Mouse (Mus musculus) olfactory bulb, adult 2 months (tissue): ENCODE measurements around the gene Kcna7. TPM values are rescaled to one million over a fixed set of nuclear protein-coding genes. Genes with fewer than 3 reads are reported as not detected.

Experiments
- H3K27ac ChIP-seq: fragments of 200-500 bp; 2 replicates; pipeline ENCODE4 v1.5.1; 2012; ENCODE audit warnings: low read depth, low read length; ENCODE audit not compliant: insufficient read depth
- H3K4me1 ChIP-seq: fragments of 200-500 bp; 2 replicates; pipeline ENCODE4 v1.6.1; 2012; ENCODE audit warnings: low read length; ENCODE audit not compliant: control insufficient read depth, insufficient read depth
- H3K4me3 ChIP-seq: fragments of 200-500 bp; 2 replicates; pipeline ENCODE4 v1.5.1; 2012; ENCODE audit warnings: mild to moderate bottlenecking, low read depth, low read length, moderate library complexity; ENCODE audit not compliant: insufficient read depth
- CTCF ChIP-seq: fragments of 200-500 bp; IDR thresholded peaks from 2 replicates; pipeline ENCODE4 v1.5.1; 2012; ENCODE audit warnings: low read depth, mild to moderate bottlenecking, low read length, moderate library complexity; ENCODE audit not compliant: insufficient read depth
- POLR2A ChIP-seq: fragments of 200-500 bp; IDR thresholded peaks from 2 replicates; pipeline ENCODE4 v1.6.1; 2012; ENCODE audit warnings: mild to moderate bottlenecking, low read depth, low read length, moderate library complexity; ENCODE audit not compliant: insufficient read depth
- WGBS: fragments of 180-500 bp; shearing (Covaris S2); methylation state at CpG from one replicate; pipeline ENCODE4 v1.1.7; 2018; 5-methylcytosine and 5-hydroxymethylcytosine counted together
- polyA plus RNA-seq: library from polyadenylated mRNA; stranded (reverse); fragments of >200 nt; gene quantifications from 2 replicates; pipeline ENCODE4 v1.2.4, GENCODE M21; 2012; ENCODE audit warnings: low replicate concordance; ENCODE audit not compliant: missing spikeins, insufficient read depth, insufficient read length

Kcna7 gene
- polyA plus RNA-seq, 1 experiment: not detected

DNA sequence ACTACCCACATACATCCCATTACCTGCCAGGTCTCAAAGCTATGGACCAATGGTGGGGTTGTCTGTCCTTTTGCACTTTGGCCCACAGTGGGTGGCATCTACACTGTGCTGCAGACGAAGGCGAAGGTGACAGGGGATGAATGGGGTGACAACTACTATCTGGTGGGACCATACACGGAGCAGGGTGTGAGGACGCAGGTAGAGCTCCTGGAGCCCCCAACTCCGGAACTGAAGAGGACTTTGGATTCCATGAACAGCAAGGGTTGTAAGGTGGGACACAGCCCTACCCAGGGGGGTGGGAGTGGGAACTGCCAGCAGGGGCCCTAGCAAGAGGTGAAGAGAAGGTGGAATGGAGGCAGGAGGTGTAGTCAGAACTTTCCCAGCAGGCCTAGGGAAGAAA, 31.0 kb downstream of the Kcna7 start:
- Histone ChIP-seq H3K4me1 (peaks cover 25% of the 10 kb centered on the region), H3K4me3 (no peak overlapping the region), H3K27ac (no peak overlapping the region)
- TF ChIP-seq CTCF (no peak), POLR2A (no peak)
- 92% methylated on average over 5 of the region's 5 CpGs for WGBS

DNA sequence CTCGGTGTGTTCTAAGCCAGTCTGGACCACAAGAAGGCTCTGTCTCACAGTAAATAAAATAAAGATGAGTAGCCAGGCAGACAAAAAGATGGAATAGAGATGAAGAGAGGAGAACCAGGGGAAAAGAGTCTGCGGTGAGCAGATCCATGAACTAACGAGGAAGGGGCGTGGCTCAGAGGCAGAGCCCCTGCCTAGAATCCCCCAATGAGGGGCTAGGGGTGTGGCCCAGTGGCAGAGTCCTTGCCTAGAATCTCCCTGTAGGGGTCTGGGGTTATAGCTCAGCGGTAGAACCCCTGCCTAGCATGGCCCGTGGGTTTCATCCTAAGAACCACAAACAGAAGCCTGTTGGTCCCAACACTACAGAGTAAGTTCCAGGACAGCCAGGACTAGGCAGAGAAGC, 31.6 kb downstream of the Kcna7 start:
- WGBS: 60% methylated on average over 6 of the region's 6 CpGs
- TF ChIP-seq CTCF (no peak), POLR2A (no peak)
- Histone ChIP-seq H3K27ac (no peak overlapping the region), H3K4me1 (peaks cover 25% of the 10 kb centered on the region), H3K4me3 (no peak overlapping the region)

DNA sequence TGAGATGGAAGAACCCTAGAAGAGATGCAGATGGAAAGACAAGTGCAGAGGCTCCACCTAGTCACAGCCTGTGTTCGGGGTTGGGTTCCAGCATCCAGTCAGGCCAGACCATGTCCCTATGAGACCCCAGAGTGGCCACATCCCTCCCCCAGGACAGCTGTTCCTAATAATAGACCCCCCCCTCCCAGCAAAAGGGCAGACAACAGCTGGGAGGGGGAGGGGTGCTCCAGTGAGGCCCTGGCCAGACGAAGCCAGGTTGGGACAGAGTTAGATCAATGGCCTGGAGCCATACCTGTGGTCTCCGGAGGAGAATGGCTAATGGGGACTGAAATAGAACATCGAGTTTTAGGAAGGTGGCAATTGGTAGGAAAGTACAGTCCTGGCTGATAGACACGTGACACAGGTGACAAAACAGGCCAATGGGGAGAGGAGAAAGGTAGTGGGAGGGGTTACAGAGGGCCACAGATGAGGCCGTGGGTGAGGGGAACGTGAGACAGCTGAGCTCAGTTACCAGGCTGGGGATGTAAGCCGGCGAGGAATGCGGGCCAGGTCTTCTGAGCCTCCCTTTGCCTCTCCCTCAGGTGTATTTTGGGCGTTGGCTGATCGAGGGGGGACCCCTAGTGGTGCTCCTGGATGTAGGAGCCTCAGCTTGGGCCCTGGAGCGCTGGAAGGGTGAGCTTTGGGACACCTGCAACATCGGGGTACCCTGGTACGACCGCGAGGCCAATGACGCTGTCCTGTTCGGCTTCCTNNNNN, 32.2 kb downstream of the Kcna7 start, which contains the start of gene Ruvbl2:
Gene Ruvbl2 (minus strand): TSS at position 576 of the 756 bp plus-strand sequence.
- Histone ChIP-seq H3K4me1 (peaks cover 24% of the 10 kb centered on the region), H3K27ac (no peak within 1 kb of the TSS), H3K4me3 (no peak within 1 kb of the TSS)
- WGBS: 40% methylated on average over 19 of the region's 19 CpGs
- TF ChIP-seq CTCF (no peak), POLR2A (no peak)

DNA sequence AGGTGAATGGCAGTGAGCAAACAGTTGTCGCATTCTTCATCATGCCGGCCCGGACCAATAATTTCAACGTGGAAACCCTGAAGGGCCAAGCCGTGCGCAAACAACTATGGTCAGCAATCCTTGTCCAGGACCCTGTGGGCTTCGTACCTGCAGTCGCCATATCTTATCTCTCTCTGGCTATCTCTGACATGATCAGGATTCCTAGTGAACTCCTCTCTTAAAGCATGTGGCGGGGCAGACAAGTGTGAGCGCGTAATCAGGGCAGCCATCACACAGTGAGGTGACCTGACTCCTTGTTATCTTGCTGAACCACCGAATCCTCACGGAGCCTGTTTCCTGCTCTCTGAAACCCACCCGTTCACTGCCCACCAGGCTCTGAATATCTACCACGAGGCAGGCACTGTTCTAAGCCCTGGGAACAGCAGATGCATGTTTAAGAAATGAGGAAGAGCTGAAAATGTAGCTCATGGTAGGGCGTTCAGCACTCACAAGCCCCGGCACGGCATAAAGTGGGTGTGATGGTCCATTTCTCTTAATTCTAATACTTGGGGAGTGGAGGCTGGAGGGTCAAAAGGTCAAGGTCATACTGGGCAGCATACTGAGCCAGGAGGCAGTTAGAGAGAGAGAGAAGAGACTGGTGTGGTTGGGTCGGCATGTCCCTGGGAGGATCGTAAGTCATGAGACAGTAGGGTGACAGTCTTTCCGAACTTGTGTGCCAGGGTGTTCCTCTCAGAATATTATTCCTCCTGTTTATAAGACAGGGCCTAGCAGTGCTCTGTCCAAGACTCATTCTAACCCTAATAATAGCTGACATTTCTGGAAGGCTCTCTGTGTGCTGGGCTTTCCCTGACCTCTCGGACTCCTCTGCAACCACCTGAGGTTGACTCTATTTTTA, 38.3 kb downstream of the Kcna7 start:
- Histone ChIP-seq H3K4me1 (0 out of 2 replicates have a peak, but pooled peaks cover 2% of the 10 kb centered on the region), H3K27ac (no peak overlapping the region), H3K4me3 (no peak overlapping the region)
- no peak for TF ChIP-seq POLR2A
- TF ChIP-seq CTCF: no peak
- WGBS: 92% methylated on average over 22 of the region's 22 CpGs

DNA sequence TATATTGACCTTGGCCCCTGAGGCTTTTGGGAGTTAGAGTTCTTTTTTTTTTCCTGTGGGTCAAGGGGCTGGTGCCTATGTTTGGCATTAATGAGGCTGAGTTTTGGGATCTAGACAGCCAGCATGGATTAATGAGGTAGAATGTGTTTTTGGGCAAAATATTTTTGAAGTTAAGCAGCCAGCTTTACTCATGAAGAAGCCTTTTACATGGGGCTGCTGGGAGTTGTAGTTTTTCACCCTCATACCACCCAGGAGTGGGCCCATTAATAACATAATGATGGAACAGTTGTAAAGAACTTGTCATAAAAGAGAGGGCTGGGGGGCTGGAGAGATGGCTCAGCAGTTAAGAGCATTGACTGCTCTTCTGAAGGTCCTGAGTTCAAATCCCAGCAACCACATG, 41.1 kb downstream of the Kcna7 start:
- Histone ChIP-seq H3K27ac (no peak overlapping the region), H3K4me3 (no peak overlapping the region), H3K4me1 (peaks cover 5% of the 10 kb centered on the region)
- TF ChIP-seq POLR2A (no peak), CTCF (no peak)

DNA sequence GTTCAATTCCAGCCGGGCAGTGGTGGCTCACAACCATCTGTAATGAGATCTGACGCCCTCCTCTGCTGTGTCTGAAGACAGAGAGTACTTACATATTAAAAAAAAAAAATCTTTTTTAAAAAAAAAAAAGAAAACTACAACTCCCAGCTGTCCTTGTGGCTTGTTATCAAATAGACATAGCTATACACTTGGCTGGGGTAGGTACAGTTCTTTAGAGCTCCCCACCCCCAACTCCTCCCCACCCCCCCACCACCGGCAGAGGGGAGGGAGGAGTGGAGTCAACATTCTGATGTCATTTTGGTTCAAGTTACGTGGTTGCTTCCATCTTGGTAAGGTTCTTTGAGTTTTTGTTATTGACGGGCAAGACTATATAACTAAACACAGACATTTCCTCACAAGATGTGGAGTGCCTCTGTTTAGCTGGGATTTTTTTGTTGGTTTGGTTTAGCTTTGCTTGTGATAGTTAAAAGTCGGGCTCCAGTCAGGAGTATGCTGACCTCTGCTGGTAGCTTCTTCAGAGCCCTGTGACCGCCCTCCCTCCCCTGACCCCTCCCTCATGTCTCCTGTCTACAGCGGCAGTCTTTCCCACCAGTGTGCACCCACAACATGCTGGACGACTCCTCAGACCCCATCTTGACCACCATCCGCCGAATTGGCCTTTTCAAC, 42.0 kb downstream of the Kcna7 start:
- no peak overlapping the region for H3K27ac ChIP-seq

DNA sequence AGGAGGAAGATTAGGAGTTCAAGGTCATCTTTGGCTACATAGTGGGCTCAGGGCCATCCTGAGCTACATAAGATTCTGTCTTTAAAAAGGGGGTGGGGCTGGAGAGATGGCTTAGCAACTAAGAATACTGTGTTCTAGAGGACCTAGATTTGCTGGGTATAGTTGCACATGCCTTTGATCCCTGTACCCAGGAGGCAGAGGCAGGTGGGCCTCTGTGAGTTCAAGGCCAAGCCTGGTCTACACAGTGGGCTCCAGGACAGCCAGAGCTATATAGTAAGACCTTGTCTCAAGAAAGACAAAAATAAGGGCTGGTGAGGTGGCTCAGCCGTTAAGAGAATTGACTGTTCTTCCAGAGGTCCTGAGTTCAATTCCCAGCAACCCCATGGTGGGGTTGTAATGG, 44.5 kb downstream of the Kcna7 start:
- H3K4me1 ChIP-seq: peaks cover 7% of the 10 kb centered on the region
- TF ChIP-seq POLR2A: no peak
- TF ChIP-seq CTCF: no peak

More for the DNA sequence above, 42.0 kb downstream of the Kcna7 start:
- peak overlapping the region; percentile 8; the same call in 1 of the 2 replicates for H3K4me3 ChIP-seq
- H3K4me1 ChIP-seq: peaks cover 7% of the 10 kb centered on the region
- TF ChIP-seq CTCF (peak; percentile 49; the same call in 1 of the 2 replicates), POLR2A (no peak)
- WGBS: 35% methylated on average over 11 of the region's 11 CpGs

DNA sequence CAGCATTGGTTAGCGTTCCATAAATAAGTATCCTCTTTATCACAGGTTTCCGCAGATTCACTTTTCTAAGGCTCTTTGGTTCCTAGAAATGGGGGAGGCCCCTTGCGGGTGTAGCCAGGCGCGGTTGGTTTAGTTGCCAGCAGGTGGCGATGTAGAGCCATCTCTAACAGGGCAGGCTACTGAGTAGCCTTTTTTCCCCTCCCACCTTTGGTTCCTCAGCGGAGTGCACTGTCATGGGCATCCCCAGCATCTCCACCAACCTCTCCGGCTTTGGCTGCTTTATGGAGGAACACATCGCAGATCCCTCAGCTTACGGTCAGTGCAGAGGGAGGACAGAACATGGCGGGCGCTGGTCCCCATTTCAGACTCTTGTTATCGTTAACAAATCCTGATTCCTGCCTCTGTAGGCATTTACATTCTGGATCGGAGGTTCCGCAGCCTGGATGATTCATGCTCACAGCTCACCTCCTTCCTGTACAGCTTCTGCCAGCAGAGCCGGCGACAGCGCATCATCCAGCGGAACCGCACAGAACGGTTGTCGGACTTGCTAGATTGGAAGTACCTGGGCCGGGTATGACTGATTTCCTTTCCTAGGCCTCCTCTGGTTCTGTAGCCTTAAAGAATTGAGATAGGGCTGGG, 46.0 kb downstream of the Kcna7 start:
- WGBS: 39% methylated on average over 23 of the region's 23 CpGs
- H3K4me3 ChIP-seq: peak overlapping the region; percentile 44
- TF ChIP-seq POLR2A (no peak), CTCF (peak; percentile 73)
- H3K4me1 ChIP-seq: peaks cover 7% of the 10 kb centered on the region
- H3K27ac ChIP-seq: peak overlapping the region; percentile 16; the same call in 1 of the 2 replicates

More for the DNA sequence above, 44.5 kb downstream of the Kcna7 start:
- H3K4me3 ChIP-seq: no peak overlapping the region
- WGBS: 79% methylated on average over 1 of the region's 1 CpGs
- no peak overlapping the region for H3K27ac ChIP-seq
